Mouse (Mus musculus) induced T-regulatory cell, adult 2 months (primary cell): ENCODE measurements around the gene Cc2d2a.

Source experiments
- DNase-seq: peaks from one replicate; pipeline ENCODE4 v3.0.0-alpha.2; 2012; ENCODE audit warnings: low read depth

Cc2d2a gene

GRCm38 (mm10) chr5:43728375-43729165 is 66.4 kb downstream of the Cc2d2a start:
- peak; percentile 43 for DNase-seq

- DNase-seq: no peak
Measured at GRCm38 (mm10) chr5:43732381-43732780, 70.2 kb downstream of the Cc2d2a start.

GRCm38 (mm10) chr5:43744187-43744586 is 82.0 kb downstream of the Cc2d2a start:
- DNase-seq: no peak

GRCm38 (mm10) chr5:43745156-43745555 is 83.0 kb downstream of the Cc2d2a start:
- no peak for DNase-seq

- DNase-seq: no peak
Measured at GRCm38 (mm10) chr5:43748039-43748438, 85.9 kb downstream of the Cc2d2a start.

GRCm38 (mm10) chr5:43749092-43749491 is 86.9 kb downstream of the Cc2d2a start:
- no peak for DNase-seq

GRCm38 (mm10) chr5:43770618-43771354 is 108.6 kb downstream of the Cc2d2a start:
- no peak for DNase-seq

- DNase-seq: peak; percentile 64
Measured at GRCm38 (mm10) chr5:43771555-43771954, 109.4 kb downstream of the Cc2d2a start.

GRCm38 (mm10) chr5:43776407-43776806 is 114.3 kb downstream of the Cc2d2a start:
- DNase-seq: no peak

- no peak for DNase-seq
Measured at GRCm38 (mm10) chr5:43776993-43777392, 114.8 kb downstream of the Cc2d2a start.

- DNase-seq: no peak
Measured at GRCm38 (mm10) chr5:43778583-43778982, 116.4 kb downstream of the Cc2d2a start.

GRCm38 (mm10) chr5:43781423-43781976 is 119.4 kb downstream of the Cc2d2a start:
- DNase-seq: peak; percentile 53

GRCm38 (mm10) chr5:43781977-43782930 is 120.1 kb downstream of the Cc2d2a start:
- peak; percentile 89 for DNase-seq

GRCm38 (mm10) chr5:43783996-43784395 is 121.8 kb downstream of the Cc2d2a start:
- no peak for DNase-seq

GRCm38 (mm10) chr5:43786607-43787006 is 124.5 kb downstream of the Cc2d2a start:
- DNase-seq: no peak

GRCm38 (mm10) chr5:43787976-43788752 is 126.0 kb downstream of the Cc2d2a start:
- DNase-seq: no peak
